Mouse (Mus musculus) lung, postnatal 36 days (tissue): ENCODE measurements around the gene Tcf7.

Source experiments
- DNase-seq: peaks from one replicate; pipeline ENCODE4 v3.0.0; 2022; ENCODE audit warnings: mixed read lengths

Gene Tcf7

GRCm38 (mm10) chr11:52283596-52284571 lies 1.1 kb upstream of the Tcf7 start:
- DNase-seq, result peak; percentile 85

GRCm38 (mm10) chr11:52282420-52282773 lies 417 bp downstream of the Tcf7 start:
- DNase-seq, result no peak

GRCm38 (mm10) chr11:52281568-52282328 lies 1.1 kb downstream of the Tcf7 start:
- no peak for DNase-seq

GRCm38 (mm10) chr11:52280566-52281455 lies 2.0 kb downstream of the Tcf7 start:
- no peak for DNase-seq

GRCm38 (mm10) chr11:52279611-52280145 lies 3.1 kb downstream of the Tcf7 start:
- no peak for DNase-seq

- no peak for DNase-seq
Observed at GRCm38 (mm10) chr11:52278991-52279390, 3.8 kb downstream of the Tcf7 start.

GRCm38 (mm10) chr11:52278164-52278563 lies 4.7 kb downstream of the Tcf7 start:
- DNase-seq, result no peak

GRCm38 (mm10) chr11:52277433-52278150 lies 5.2 kb downstream of the Tcf7 start:
- no peak for DNase-seq

GRCm38 (mm10) chr11:52276961-52277391 lies 5.8 kb downstream of the Tcf7 start:
- DNase-seq, result no peak

- no peak for DNase-seq
Observed at GRCm38 (mm10) chr11:52275774-52276555, 6.8 kb downstream of the Tcf7 start.

GRCm38 (mm10) chr11:52275366-52275765 lies 7.4 kb downstream of the Tcf7 start:
- no peak for DNase-seq

- DNase-seq, result peak; percentile 35
Observed at GRCm38 (mm10) chr11:52274456-52275112, 8.2 kb downstream of the Tcf7 start.

- DNase-seq, result no peak
Observed at GRCm38 (mm10) chr11:52273942-52274330, 8.9 kb downstream of the Tcf7 start.

- peak; percentile 88 for DNase-seq
Observed at GRCm38 (mm10) chr11:52273183-52273941, 9.5 kb downstream of the Tcf7 start.

GRCm38 (mm10) chr11:52272619-52273018 lies 10.2 kb downstream of the Tcf7 start:
- DNase-seq, result no peak

GRCm38 (mm10) chr11:52271765-52272495 lies 10.9 kb downstream of the Tcf7 start:
- no peak for DNase-seq

- DNase-seq, result peak; percentile 60
Observed at GRCm38 (mm10) chr11:52269841-52270240, 13.0 kb downstream of the Tcf7 start.

- DNase-seq, result peak; percentile 61
Observed at GRCm38 (mm10) chr11:52268104-52268835, 14.5 kb downstream of the Tcf7 start.
